In genomic region chr5:100429344-100430075, GRCm38 (mm10) we compare ENCODE assay signal across 8 mouse cellular contexts. TPM values are rescaled to one million over a fixed set of nuclear protein-coding genes. Genes with fewer than 3 reads are reported as not detected.
DNase-seq lines count a peak whose midpoint lies in the region; ATAC-seq and TF ChIP-seq lines count a peak whose summit lies in the region.

No protein-coding gene starts in this region.

- H3K27ac ChIP-seq in heart, embryonic 12.5 days (ENCODE audit: poor library complexity, severe bottlenecking): peak overlapping the region; percentile 91
- H3K27ac ChIP-seq in kidney, postnatal 0 days: peak overlapping the region; percentile 92
- H3K27ac ChIP-seq in liver, embryonic 11.5 days (ENCODE audit: low read depth, low read length): peak overlapping the region; percentile 86
- peak overlapping the region; percentile 84 for H3K27ac ChIP-seq in stomach, embryonic 14.5 days (ENCODE audit: low read length)

- H3K36me3 ChIP-seq in heart, embryonic 12.5 days: peaks cover 36% of the 10 kb centered on the region
- H3K36me3 ChIP-seq in kidney, postnatal 0 days (ENCODE audit: insufficient read depth, low read length): peaks cover 8% of the 10 kb centered on the region
- peaks cover 24% of the 10 kb centered on the region for H3K36me3 ChIP-seq in liver, embryonic 11.5 days (ENCODE audit: control insufficient read depth, insufficient read depth, low read length)
- H3K36me3 ChIP-seq in stomach, embryonic 14.5 days (ENCODE audit: control insufficient read depth, insufficient read depth, low read length): peaks cover 21% of the 10 kb centered on the region

- H3K4me2 ChIP-seq in heart, embryonic 12.5 days: peak overlapping the region; percentile 89
- peak overlapping the region; percentile 69 for H3K4me2 ChIP-seq in kidney, postnatal 0 days (ENCODE audit: low read length)
- peak overlapping the region; percentile 97 for H3K4me2 ChIP-seq in liver, embryonic 11.5 days
- peak overlapping the region; percentile 97 for H3K4me2 ChIP-seq in stomach, embryonic 14.5 days (replicated peaks; ENCODE audit: low read depth, low read length)

- peak; percentile 98 for ATAC-seq in erythroid progenitor cell, adult 5-6 weeks (replicated peaks; ENCODE audit: low FRiP score, poor library complexity, severe bottlenecking)
- peak; percentile 100 for ATAC-seq in heart, embryonic 12.5 days (ENCODE audit: insufficient number of reproducible peaks, low FRiP score)
- ATAC-seq in kidney, postnatal 0 days (replicated peaks; ENCODE audit: low FRiP score, low read depth): peak; percentile 99
- peak; percentile 98 for ATAC-seq in liver, embryonic 11.5 days (replicated peaks; ENCODE audit: low FRiP score)
- peak; percentile 99 for ATAC-seq in stomach, embryonic 14.5 days (ENCODE audit: insufficient number of reproducible peaks, insufficient read depth, low FRiP score, low read depth)

- H3K4me1 ChIP-seq in heart, embryonic 12.5 days (replicated peaks): peaks cover 49% of the 10 kb centered on the region
- peaks cover 13% of the 10 kb centered on the region; the same call in 1 of the 2 replicates for H3K4me1 ChIP-seq in kidney, postnatal 0 days (replicated peaks; ENCODE audit: insufficient read depth, low read length)
- peaks cover 34% of the 10 kb centered on the region for H3K4me1 ChIP-seq in liver, embryonic 11.5 days (replicated peaks; ENCODE audit: control insufficient read depth, insufficient read depth, low read length)
- H3K4me1 ChIP-seq in stomach, embryonic 14.5 days (ENCODE audit: control insufficient read depth, insufficient read depth, low read length): peaks cover 20% of the 10 kb centered on the region; the same call in 1 of the 2 replicates

- H3K9me3 ChIP-seq in heart, embryonic 12.5 days (replicated peaks): no peaks in the 10 kb centered on the region
- H3K9me3 ChIP-seq in kidney, postnatal 0 days (replicated peaks; ENCODE audit: low read length): no peaks in the 10 kb centered on the region
- no peaks in the 10 kb centered on the region for H3K9me3 ChIP-seq in liver, embryonic 11.5 days (ENCODE audit: control insufficient read depth, low read length)
- no peaks in the 10 kb centered on the region for H3K9me3 ChIP-seq in stomach, embryonic 14.5 days (ENCODE audit: control insufficient read depth, low read depth, low read length)

- WGBS in heart, embryonic 12.5 days: under 1% methylated on average over 53 of the region's 53 CpGs
- under 1% methylated on average over 53 of the region's 53 CpGs for WGBS in kidney, postnatal 0 days
- WGBS in liver, embryonic 11.5 days: under 1% methylated on average over 53 of the region's 53 CpGs
- under 1% methylated on average over 53 of the region's 53 CpGs for WGBS in stomach, embryonic 14.5 days

- peak overlapping the region; percentile 88 for H3K4me3 ChIP-seq in heart, embryonic 12.5 days
- H3K4me3 ChIP-seq in kidney, postnatal 0 days (replicated peaks; ENCODE audit: low read depth, low read length): peak overlapping the region; percentile 66
- H3K4me3 ChIP-seq in liver, embryonic 11.5 days (ENCODE audit: low read depth, low read length): peak overlapping the region; percentile 76
- H3K4me3 ChIP-seq in stomach, embryonic 14.5 days (ENCODE audit: low read depth, low read length): peak overlapping the region; percentile 53

- H3K9ac ChIP-seq in heart, embryonic 12.5 days: peak overlapping the region; percentile 89
- H3K9ac ChIP-seq in kidney, postnatal 0 days (ENCODE audit: low read depth, low read length): peak overlapping the region; percentile 78
- H3K9ac ChIP-seq in liver, embryonic 11.5 days (ENCODE audit: low read depth, low read length): peak overlapping the region; percentile 95
- H3K9ac ChIP-seq in stomach, embryonic 14.5 days (replicated peaks; ENCODE audit: low read depth, low read length): peak overlapping the region; percentile 63

- DNase-seq in CD4-positive helper T cell, adult 2 months (ENCODE audit: low read depth, low spot score): peak; percentile 95
- peak; percentile 97 for DNase-seq in brain, embryonic 18.5 days (ENCODE audit: low read depth, low spot score)
- DNase-seq in kidney, postnatal 0 days (ENCODE audit: low spot score): peak; percentile 99
- peak; percentile 92 for DNase-seq in liver, embryonic 11.5 days (ENCODE audit: low spot score)
- DNase-seq in naive thymus-derived CD4-positive, alpha-beta T cell, adult 2 months (ENCODE audit: low read depth): peak; percentile 94

- no peaks in the 10 kb centered on the region for H3K27me3 ChIP-seq in heart, embryonic 12.5 days (replicated peaks)
- no peaks in the 10 kb centered on the region for H3K27me3 ChIP-seq in kidney, postnatal 0 days (ENCODE audit: insufficient read depth, low read length)
- no peaks in the 10 kb centered on the region for H3K27me3 ChIP-seq in liver, embryonic 11.5 days (replicated peaks; ENCODE audit: control insufficient read depth, insufficient read depth, low read length)
- H3K27me3 ChIP-seq in stomach, embryonic 14.5 days (ENCODE audit: control insufficient read depth, insufficient read depth, low read length): no peaks in the 10 kb centered on the region

- no peak for TF ChIP-seq CTCF in kidney, postnatal 0 days (IDR thresholded peaks at IDR 0.05; ENCODE audit: low read depth)

RNA-seq across cellular contexts. Expression of gene Sec31a, which starts 13.5 kb away (rescaled TPM):
- 23.5 and 56.6 TPM in 2 replicates for total RNA-seq in erythroid progenitor cell, adult 5-6 weeks (2015; ENCODE audit: low replicate concordance)
- total RNA-seq in erythroid progenitor cell, adult 5-6 weeks (2017; ENCODE audit: low replicate concordance): 12.2 and 18.1 TPM in 2 replicates
- 171 and 177 TPM in 2 replicates for polyA plus RNA-seq in heart, embryonic 12.5 days (2016; fragmentation: Nextera tagmentation; extraction: Ambion mirVana)
- polyA plus RNA-seq in kidney, postnatal 0 days (2015; fragmentation: Nextera tagmentation; extraction: Ambion mirVana): 131 and 148 TPM in 2 replicates
- polyA plus RNA-seq in liver, embryonic 11.5 days (2014; fragmentation: Nextera tagmentation; extraction: Ambion mirVana): 125 and 131 TPM in 2 replicates
- 183 and 186 TPM in 2 replicates for polyA plus RNA-seq in stomach, embryonic 14.5 days (2014; fragmentation: Nextera tagmentation; extraction: Ambion mirVana)

Comparison
In these comparisons a context has a peak if more than half of its experiments do, and no peak if none do; other contexts are left out.
1. Peak in every context shown above with its lines: DNase-seq, ATAC-seq, H3K4me3 ChIP-seq and H3K27ac ChIP-seq.